Mouse (Mus musculus): ENCODE measurements around the gene Scgb1c1.

Scgb1c1 gene

GRCm38 (mm10) chr7:140840750-140841735, 4.3 kb upstream of the Scgb1c1 start:
- peak in 1 of 2 experiments; percentile 33 for DNase-seq (ENCODE audit: low spot score in 2 of 2)

- no peak for DNase-seq (ENCODE audit: low spot score in 2 of 2)
These were observed 1.5 kb upstream of the Scgb1c1 start for GRCm38 (mm10) chr7:140843806-140844205.

GRCm38 (mm10) chr7:140845683-140846082, 336 bp downstream of the Scgb1c1 start:
- no peak for DNase-seq (ENCODE audit: low spot score in 2 of 2)

- no peak for DNase-seq (ENCODE audit: low spot score in 2 of 2)
These were observed 1.3 kb downstream of the Scgb1c1 start for GRCm38 (mm10) chr7:140846676-140847075.

- peak in 1 of 2 experiments; percentile 76 for DNase-seq (ENCODE audit: low spot score in 2 of 2)
These were observed 2.6 kb downstream of the Scgb1c1 start, which contains the start of gene Odf3 for GRCm38 (mm10) chr7:140847755-140848580. TSS of gene Odf3 (plus strand) at chr7:140847805.

GRCm38 (mm10) chr7:140848591-140848990, 3.2 kb downstream of the Scgb1c1 start:
- DNase-seq (ENCODE audit: low spot score in 2 of 2) = no peak

- DNase-seq (ENCODE audit: low spot score in 2 of 2) = no peak
These were observed 6.6 kb downstream of the Scgb1c1 start for GRCm38 (mm10) chr7:140851916-140852315.

- no peak for DNase-seq (ENCODE audit: low spot score in 2 of 2)
These were observed 8.0 kb downstream of the Scgb1c1 start for GRCm38 (mm10) chr7:140853386-140853785.

- DNase-seq (ENCODE audit: low spot score in 2 of 2) = no peak
These were observed 9.1 kb downstream of the Scgb1c1 start for GRCm38 (mm10) chr7:140854483-140854882.

- DNase-seq (ENCODE audit: low spot score in 2 of 2) = no peak
These were observed 9.8 kb downstream of the Scgb1c1 start for GRCm38 (mm10) chr7:140855181-140855580.

GRCm38 (mm10) chr7:140855860-140856784, 10.8 kb downstream of the Scgb1c1 start, which contains the start of gene Gm45785:
TSS of gene Gm45785 (minus strand) at chr7:140856331.
- DNase-seq (ENCODE audit: low spot score in 2 of 2) = peak; percentile 80 to 81

- DNase-seq (ENCODE audit: low spot score in 2 of 2) = peak; percentile 87 to 89
These were observed 11.6 kb downstream of the Scgb1c1 start, which contains the start of gene Ric8a for GRCm38 (mm10) chr7:140856785-140857549. TSS of gene Ric8a (plus strand) at chr7:140856957.

GRCm38 (mm10) chr7:140857550-140858505, 12.5 kb downstream of the Scgb1c1 start, which contains the start of gene Bet1l:
TSS of gene Bet1l (minus strand) at chr7:140857577.
- DNase-seq (ENCODE audit: low spot score in 2 of 2) = no peak

- DNase-seq (ENCODE audit: low spot score in 2 of 2) = no peak
These were observed 13.4 kb downstream of the Scgb1c1 start for GRCm38 (mm10) chr7:140858746-140859145.

- DNase-seq (ENCODE audit: low spot score in 2 of 2) = no peak
These were observed 14.7 kb downstream of the Scgb1c1 start for GRCm38 (mm10) chr7:140859997-140860396.

GRCm38 (mm10) chr7:140860728-140861127, 15.4 kb downstream of the Scgb1c1 start:
- no peak for DNase-seq (ENCODE audit: low spot score in 2 of 2)

GRCm38 (mm10) chr7:140864761-140865160, 19.4 kb downstream of the Scgb1c1 start:
- no peak for DNase-seq (ENCODE audit: low spot score in 2 of 2)

- no peak for DNase-seq (ENCODE audit: low spot score in 2 of 2)
These were observed 28.9 kb downstream of the Scgb1c1 start for GRCm38 (mm10) chr7:140874224-140874623.

- DNase-seq (ENCODE audit: low spot score in 2 of 2) = no peak
These were observed 32.0 kb downstream of the Scgb1c1 start for GRCm38 (mm10) chr7:140877364-140877763.

All from urinary bladder, postnatal 4 days (tissue).